Mouse (Mus musculus): Measurements from ENCODE around the gene Herc3. TPM values are rescaled to one million over a fixed set of nuclear protein-coding genes. Genes with fewer than 3 reads are reported as not detected.

The Herc3 gene
- polyA plus RNA-seq, 1 experiment from 2014 or later = 9.1 TPM

- H3K27me3 ChIP-seq (ENCODE audit: insufficient read depth, poor library complexity, severe bottlenecking) = no peaks in the 10 kb centered on the region
- H3K36me3 ChIP-seq = peaks cover 8% of the 10 kb centered on the region
- 64% methylated on average over 6 of the region's 6 CpGs for WGBS
- H3K4me3 ChIP-seq = no peak overlapping the region
- no peak overlapping the region for H3K27ac ChIP-seq
- no peak for DNase-seq (ENCODE audit: low spot score)
- no peaks in the 10 kb centered on the region for H3K9me3 ChIP-seq
- H3K4me1 ChIP-seq = no peaks in the 10 kb centered on the region
Measured at GRCm38 (mm10) chr6:58933189-58933913, 102.1 kb downstream of the Herc3 start.

DNA sequence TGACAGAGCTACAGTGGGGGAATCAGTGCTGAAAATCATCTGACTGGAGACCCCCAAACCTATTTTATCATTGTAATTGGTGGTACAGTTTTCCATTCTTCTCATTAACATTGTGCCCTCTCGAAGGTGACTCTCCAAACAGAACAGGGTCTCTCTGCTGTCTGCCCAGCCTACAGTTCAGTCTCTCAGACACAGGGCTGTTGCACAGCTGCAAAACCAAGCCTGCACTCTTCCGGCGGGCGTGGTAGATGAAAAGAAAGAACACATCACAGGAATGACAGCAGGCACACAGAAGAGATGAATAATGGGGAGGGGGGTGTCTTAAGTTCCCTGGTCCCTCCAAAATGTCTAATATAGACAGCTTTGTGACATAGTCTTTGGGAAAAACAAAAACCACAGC lies 102.9 kb downstream of the Herc3 start:
- Histone ChIP-seq H3K27ac (no peak overlapping the region), H3K4me1 (no peaks in the 10 kb centered on the region), H3K9me3 (no peaks in the 10 kb centered on the region), H3K4me3 (no peak overlapping the region), H3K27me3 (ENCODE audit: insufficient read depth, poor library complexity, severe bottlenecking) (no peaks in the 10 kb centered on the region), H3K36me3 (peaks cover 8% of the 10 kb centered on the region)
- 88% methylated on average over 4 of the region's 4 CpGs for WGBS
- DNase-seq (ENCODE audit: low spot score) = no peak

- Histone ChIP-seq H3K27me3 (ENCODE audit: insufficient read depth, poor library complexity, severe bottlenecking) (no peaks in the 10 kb centered on the region), H3K4me1 (no peaks in the 10 kb centered on the region), H3K4me3 (no peak overlapping the region), H3K9me3 (no peaks in the 10 kb centered on the region), H3K36me3 (peaks cover 8% of the 10 kb centered on the region), H3K27ac (no peak overlapping the region)
- no peak for DNase-seq (ENCODE audit: low spot score)
Measured at GRCm38 (mm10) chr6:58937726-58938125, 106.5 kb downstream of the Herc3 start.

DNA sequence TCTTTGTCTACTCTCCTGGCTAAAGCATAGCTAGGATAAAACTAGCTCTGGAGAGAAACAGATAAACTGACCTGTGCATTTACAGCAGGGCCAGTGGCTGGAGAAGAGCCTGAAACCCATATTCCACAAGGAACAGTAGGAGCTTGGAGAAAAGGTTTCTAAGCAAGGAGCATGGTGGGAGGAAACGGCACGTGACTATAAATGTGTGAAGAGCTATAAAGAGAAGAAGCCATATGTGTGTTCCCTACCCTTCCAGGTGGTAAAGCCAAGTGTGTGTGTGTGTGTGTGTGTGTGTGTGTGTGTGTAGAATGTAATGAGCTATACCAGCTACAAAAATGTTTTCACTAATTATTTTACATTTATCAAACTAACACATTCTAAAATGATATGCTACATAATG lies 111.0 kb downstream of the Herc3 start:
- H3K4me3 ChIP-seq = no peak overlapping the region
- DNase-seq (ENCODE audit: low spot score) = no peak
- no peaks in the 10 kb centered on the region for H3K9me3 ChIP-seq
- H3K36me3 ChIP-seq = peaks cover 2% of the 10 kb centered on the region; the same call in 1 of the 2 replicates
- H3K4me1 ChIP-seq = no peaks in the 10 kb centered on the region
- H3K27me3 ChIP-seq (ENCODE audit: insufficient read depth, poor library complexity, severe bottlenecking) = no peaks in the 10 kb centered on the region
- H3K27ac ChIP-seq = no peak overlapping the region
- WGBS = 74% methylated on average over 2 of the region's 2 CpGs

- no peaks in the 10 kb centered on the region for H3K27me3 ChIP-seq (ENCODE audit: insufficient read depth, poor library complexity, severe bottlenecking)
- H3K4me3 ChIP-seq = no peak overlapping the region
- H3K4me1 ChIP-seq = no peaks in the 10 kb centered on the region
- H3K36me3 ChIP-seq = peaks cover 9% of the 10 kb centered on the region; the same call in 1 of the 2 replicates
- H3K27ac ChIP-seq = no peak overlapping the region
- no peak for DNase-seq (ENCODE audit: low spot score)
- WGBS = 76% methylated on average over 3 of the region's 3 CpGs
- H3K9me3 ChIP-seq = no peaks in the 10 kb centered on the region
Measured at GRCm38 (mm10) chr6:58943958-58944357, 112.7 kb downstream of the Herc3 start.

- Histone ChIP-seq H3K4me1 (no peaks in the 10 kb centered on the region), H3K36me3 (peaks cover 9% of the 10 kb centered on the region; the same call in 1 of the 2 replicates), H3K4me3 (no peak overlapping the region), H3K27me3 (ENCODE audit: insufficient read depth, poor library complexity, severe bottlenecking) (no peaks in the 10 kb centered on the region), H3K9me3 (no peaks in the 10 kb centered on the region), H3K27ac (no peak overlapping the region)
- no peak for DNase-seq (ENCODE audit: low spot score)
- 62% methylated on average over 2 of the region's 2 CpGs for WGBS
Measured at GRCm38 (mm10) chr6:58946246-58946645, 115.0 kb downstream of the Herc3 start.

GRCm38 (mm10) chr6:58946840-58947239 lies 115.6 kb downstream of the Herc3 start:
- H3K4me1 ChIP-seq = no peaks in the 10 kb centered on the region
- no peak overlapping the region for H3K27ac ChIP-seq
- no peak for DNase-seq (ENCODE audit: low spot score)
- no peaks in the 10 kb centered on the region for H3K27me3 ChIP-seq (ENCODE audit: insufficient read depth, poor library complexity, severe bottlenecking)
- peaks cover 9% of the 10 kb centered on the region; the same call in 1 of the 2 replicates for H3K36me3 ChIP-seq
- no peaks in the 10 kb centered on the region for H3K9me3 ChIP-seq
- H3K4me3 ChIP-seq = no peak overlapping the region
- 78% methylated on average over 4 of the region's 4 CpGs for WGBS

DNA sequence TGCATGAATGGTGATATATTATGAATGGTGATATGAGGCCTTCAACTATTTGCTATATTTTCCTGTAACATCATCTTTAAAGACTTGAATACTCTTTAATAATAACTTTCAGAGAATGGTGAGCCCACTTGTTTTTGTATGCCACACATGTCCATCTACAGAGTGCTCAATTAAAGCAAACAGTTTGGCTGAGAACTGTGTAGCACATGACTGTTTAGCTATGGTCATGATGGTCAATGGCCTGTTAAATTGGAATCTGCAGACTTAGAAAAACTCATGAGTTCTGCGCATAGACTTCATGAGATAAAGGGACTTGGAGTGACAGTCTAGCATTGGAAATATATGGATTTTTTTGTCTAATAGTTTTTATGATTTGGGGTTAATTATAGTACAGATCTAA lies 119.1 kb downstream of the Herc3 start:
- Histone ChIP-seq H3K4me3 (no peak overlapping the region), H3K36me3 (peaks cover 25% of the 10 kb centered on the region; the same call in 1 of the 2 replicates), H3K9me3 (no peaks in the 10 kb centered on the region), H3K4me1 (no peaks in the 10 kb centered on the region), H3K27me3 (ENCODE audit: insufficient read depth, poor library complexity, severe bottlenecking) (no peaks in the 10 kb centered on the region), H3K27ac (no peak overlapping the region)
- no peak for DNase-seq (ENCODE audit: low spot score)
- 92% methylated on average over 1 of the region's 1 CpGs for WGBS

GRCm38 (mm10) chr6:58951128-58951992 lies 120.1 kb downstream of the Herc3 start:
- peaks cover 25% of the 10 kb centered on the region; the same call in 1 of the 2 replicates for H3K36me3 ChIP-seq
- no peak overlapping the region for H3K4me3 ChIP-seq
- WGBS = 57% methylated on average over 2 of the region's 2 CpGs
- no peak for DNase-seq (ENCODE audit: low spot score)
- no peaks in the 10 kb centered on the region for H3K27me3 ChIP-seq (ENCODE audit: insufficient read depth, poor library complexity, severe bottlenecking)
- no peak overlapping the region for H3K27ac ChIP-seq
- H3K4me1 ChIP-seq = no peaks in the 10 kb centered on the region
- no peaks in the 10 kb centered on the region for H3K9me3 ChIP-seq

DNA sequence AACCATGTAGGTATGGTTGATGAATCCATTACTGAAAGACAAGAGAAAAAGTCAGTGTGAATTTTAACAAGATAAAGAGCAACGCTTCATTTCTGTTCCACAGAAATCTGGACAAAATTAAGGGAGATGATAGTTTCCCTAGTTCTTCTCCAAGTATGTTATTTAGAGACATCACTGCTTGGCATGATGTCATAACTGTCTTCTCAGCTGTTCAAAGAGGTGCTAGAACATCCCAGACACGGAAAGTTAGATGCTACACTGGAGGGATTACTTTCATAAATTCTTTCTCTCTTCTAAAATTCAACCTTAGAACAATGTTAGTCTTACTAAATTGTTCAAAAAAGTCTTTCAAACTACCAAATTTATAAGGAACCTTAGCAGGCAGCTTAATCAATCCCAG lies 129.3 kb downstream of the Herc3 start:
- no peaks in the 10 kb centered on the region for H3K9me3 ChIP-seq
- 90% methylated on average over 2 of the region's 2 CpGs for WGBS
- no peaks in the 10 kb centered on the region for H3K36me3 ChIP-seq
- no peak overlapping the region for H3K27ac ChIP-seq
- H3K4me3 ChIP-seq = no peak overlapping the region
- no peak for DNase-seq (ENCODE audit: low spot score)
- no peaks in the 10 kb centered on the region for H3K27me3 ChIP-seq (ENCODE audit: insufficient read depth, poor library complexity, severe bottlenecking)
- peaks cover 7% of the 10 kb centered on the region for H3K4me1 ChIP-seq

DNA sequence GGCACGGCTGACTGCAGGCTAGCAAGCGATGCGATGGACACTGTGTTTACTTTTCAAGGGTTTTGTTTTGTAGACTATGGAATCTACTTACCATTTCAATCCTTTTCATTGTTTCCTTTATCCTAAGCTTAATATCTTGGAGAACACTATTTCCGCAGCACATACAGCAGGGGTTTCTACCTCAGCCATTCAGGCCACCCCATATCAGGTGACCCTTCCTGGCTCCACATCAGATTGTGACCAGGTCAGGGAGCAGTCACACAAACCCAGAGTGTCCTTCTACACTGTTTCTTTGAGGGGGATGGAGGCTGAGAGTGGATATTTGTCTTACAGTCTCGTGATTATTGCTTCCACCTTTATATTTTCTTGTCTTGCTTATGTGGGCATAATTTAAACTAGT lies 131.4 kb downstream of the Herc3 start:
- WGBS = 89% methylated on average over 5 of the region's 5 CpGs
- Histone ChIP-seq H3K4me1 (peaks cover 8% of the 10 kb centered on the region), H3K4me3 (no peak overlapping the region), H3K36me3 (no peaks in the 10 kb centered on the region), H3K27me3 (ENCODE audit: insufficient read depth, poor library complexity, severe bottlenecking) (no peaks in the 10 kb centered on the region), H3K9me3 (no peaks in the 10 kb centered on the region), H3K27ac (no peak overlapping the region)
- DNase-seq (ENCODE audit: low spot score) = no peak

DNA sequence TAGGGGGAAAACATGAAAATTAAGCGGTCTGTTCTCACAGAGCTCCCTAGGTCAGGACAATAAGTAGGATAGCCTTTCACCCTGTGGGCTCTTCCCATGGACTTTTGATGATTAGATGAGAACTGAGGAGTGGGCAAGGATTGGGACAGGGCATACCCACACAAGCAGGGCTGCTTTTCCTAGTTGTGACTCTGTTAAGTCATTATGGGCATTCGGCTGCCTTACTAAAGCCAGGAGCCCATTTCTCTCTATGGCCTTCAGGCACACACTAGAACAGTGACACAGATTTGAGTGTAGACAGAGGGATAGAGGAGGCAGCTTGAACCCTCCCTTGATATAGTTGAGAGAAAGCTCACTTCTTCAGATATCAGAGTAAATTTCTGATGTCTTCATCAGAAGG lies 132.8 kb downstream of the Herc3 start:
- 92% methylated on average over 2 of the region's 2 CpGs for WGBS
- Histone ChIP-seq H3K36me3 (no peaks in the 10 kb centered on the region), H3K4me1 (peaks cover 8% of the 10 kb centered on the region), H3K4me3 (no peak overlapping the region), H3K27ac (no peak overlapping the region), H3K9me3 (no peaks in the 10 kb centered on the region), H3K27me3 (ENCODE audit: insufficient read depth, poor library complexity, severe bottlenecking) (no peaks in the 10 kb centered on the region)
- DNase-seq (ENCODE audit: low spot score) = no peak

GRCm38 (mm10) chr6:58964565-58964964 lies 133.3 kb downstream of the Herc3 start:
- H3K36me3 ChIP-seq = no peaks in the 10 kb centered on the region
- no peak for DNase-seq (ENCODE audit: low spot score)
- no peaks in the 10 kb centered on the region for H3K9me3 ChIP-seq
- H3K4me3 ChIP-seq = no peak overlapping the region
- H3K27ac ChIP-seq = no peak overlapping the region
- H3K27me3 ChIP-seq (ENCODE audit: insufficient read depth, poor library complexity, severe bottlenecking) = no peaks in the 10 kb centered on the region
- peaks cover 8% of the 10 kb centered on the region for H3K4me1 ChIP-seq

Measured in heart, embryonic 10.5 days (tissue).